Mouse (Mus musculus): Measurements from ENCODE around the gene Plekha1.

DNA sequence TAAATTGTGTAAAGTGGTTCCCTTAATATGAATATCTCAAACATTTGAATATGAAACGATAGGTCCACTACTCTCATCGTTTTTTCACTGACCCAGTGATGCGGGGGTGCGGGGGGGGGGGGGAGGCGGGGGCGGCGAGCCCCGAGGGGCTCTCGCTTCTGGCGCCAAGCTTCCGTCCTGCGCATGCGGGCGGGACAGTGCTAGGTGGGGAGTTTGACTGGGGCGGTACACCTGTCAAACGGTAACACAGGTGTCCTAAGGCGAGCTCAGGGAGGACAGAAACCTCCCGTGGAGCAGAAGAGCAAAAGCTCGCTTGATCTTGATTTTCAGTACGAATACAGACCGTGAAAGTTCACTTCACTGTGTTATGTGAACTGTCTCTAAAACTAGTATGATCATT lies 31.3 kb upstream of the Plekha1 start:
- TF ChIP-seq USF1 (IDR thresholded peaks at IDR 0.05; ENCODE audit: low read depth) (no peak), CTCF (IDR thresholded peaks at IDR 0.05; ENCODE audit: control insufficient read depth, insufficient read depth, insufficient read length) (no peak), CEBPB (IDR thresholded peaks at IDR 0.05; ENCODE audit: low read depth) (no peak), MYOD1 (IDR thresholded peaks at IDR 0.05; ENCODE audit: control insufficient read depth, insufficient read length, low read depth) (no peak), MYOG (IDR thresholded peaks at IDR 0.05; ENCODE audit: control insufficient read depth, extremely low read depth, insufficient read length) (no peak), FOSL1 (IDR thresholded peaks at IDR 0.05; ENCODE audit: insufficient read depth, low read length, poor library complexity, severe bottlenecking) (no peak), MAX (IDR thresholded peaks at IDR 0.05) (no peak)

Data from C2C12 (cell line).